Mouse (Mus musculus) stomach, embryonic 16.5 days (tissue): ENCODE results near the gene A430078G23Rik. TPM values are rescaled to one million over a fixed set of nuclear protein-coding genes. Genes with fewer than 3 reads are reported as not detected.
"Not testable (repeated sequence)": the region's sequence is repeated elsewhere in the genome, so short reads cannot be mapped to it uniquely, and the experiment has no call there.

Source experiments
- ATAC-seq: fragments of 200-750 bp; cut with Nextera tagmentation; 2 replicates; pipeline ENCODE4 v1.8.0; 2017; ENCODE audit warnings: moderate number of reproducible peaks, moderate TSS enrichment; ENCODE audit not compliant: insufficient read depth, low FRiP score
- H3K27ac ChIP-seq: fragments of 300-500 bp; sonication (generic); 2 replicates; pipeline ENCODE4 v1.5.1; 2014; ENCODE audit warnings: low read length
- H3K27me3 ChIP-seq: fragments of 300-500 bp; sonication (generic); 2 replicates; pipeline ENCODE4 v1.6.1; 2014; ENCODE audit warnings: low read length, control low read depth, mixed read lengths; ENCODE audit not compliant: control insufficient read depth, insufficient read depth
- H3K36me3 ChIP-seq: fragments of 300-500 bp; sonication (generic); 2 replicates; pipeline ENCODE4 v1.6.1; 2014; ENCODE audit warnings: low read length; ENCODE audit not compliant: control insufficient read depth, insufficient read depth
- H3K4me1 ChIP-seq: fragments of 300-500 bp; sonication (generic); 2 replicates; pipeline ENCODE4 v1.6.1; 2014; ENCODE audit warnings: low read length, control low read depth, mixed read lengths; ENCODE audit not compliant: control insufficient read depth, insufficient read depth
- H3K4me2 ChIP-seq: fragments of 300-500 bp; sonication (generic); 2 replicates; pipeline ENCODE4 v1.6.1; 2014; ENCODE audit warnings: low read depth, low read length, mixed read lengths
- H3K4me3 ChIP-seq: fragments of 300-500 bp; sonication (generic); replicated peaks from 2 replicates; pipeline ENCODE4 v1.5.1; 2014; ENCODE audit warnings: mild to moderate bottlenecking, low read length
- H3K9ac ChIP-seq: fragments of 300-500 bp; sonication (generic); 2 replicates; pipeline ENCODE4 v1.6.1; 2014; ENCODE audit warnings: low read length
- H3K9me3 ChIP-seq: fragments of 300-500 bp; sonication (generic); replicated peaks from 2 replicates; pipeline ENCODE4 v1.6.1; 2016; ENCODE audit warnings: low read length, control low read depth; ENCODE audit not compliant: control insufficient read depth
- WGBS: fragments of 180-500 bp; shearing (Covaris S2); extraction: QIAGEN DNeasy Blood & Tissue Kit; methylation state at CpG from one replicate; pipeline ENCODE4 v1.1.7; 2014; 5-methylcytosine and 5-hydroxymethylcytosine counted together
- polyA plus RNA-seq: library from polyadenylated mRNA; unstranded; fragments of >200 nt; fragmentation: Nextera tagmentation; extraction: Ambion mirVana; gene quantifications from 2 replicates; pipeline ENCODE4 v1.2.1, GENCODE M21; 2015

A430078G23Rik gene
- polyA plus RNA-seq, 1 experiment from 2014 or later = 0.93 TPM

- not testable (repeated sequence) for H3K36me3 ChIP-seq, H3K9ac ChIP-seq, H3K27ac ChIP-seq, H3K4me3 ChIP-seq, H3K4me1 ChIP-seq, ATAC-seq, H3K4me2 ChIP-seq, H3K27me3 ChIP-seq, H3K9me3 ChIP-seq
- WGBS = 98% methylated on average over 2 of the region's 3 CpGs
Measured at GRCm38 (mm10) chr8:3340711-3341110, 12.5 kb upstream of the A430078G23Rik start.

GRCm38 (mm10) chr8:3345337-3345736 is 7.9 kb upstream of the A430078G23Rik start:
- ATAC-seq = no peak
- Histone ChIP-seq H3K4me2 (no peak overlapping the region), H3K27ac (no peak overlapping the region), H3K4me3 (no peak overlapping the region), H3K9me3 (no peaks in the 10 kb centered on the region), H3K27me3 (no peaks in the 10 kb centered on the region), H3K4me1 (peaks cover 3% of the 10 kb centered on the region; the same call in 1 of the 2 replicates), H3K9ac (no peak overlapping the region), H3K36me3 (no peaks in the 10 kb centered on the region)
- 96% methylated on average over 6 of the region's 6 CpGs for WGBS

GRCm38 (mm10) chr8:3346691-3347413 is 6.4 kb upstream of the A430078G23Rik start:
- ATAC-seq = no peak

GRCm38 (mm10) chr8:3348142-3348823 is 4.9 kb upstream of the A430078G23Rik start:
- H3K4me1 ChIP-seq = peaks cover 3% of the 10 kb centered on the region; the same call in 1 of the 2 replicates
- H3K9ac ChIP-seq = no peak overlapping the region
- WGBS = 22% methylated on average over 13 of the region's 13 CpGs

More at GRCm38 (mm10) chr8:3346691-3347413, 6.4 kb upstream of the A430078G23Rik start:
- no peak overlapping the region for H3K4me3 ChIP-seq
- peaks cover 3% of the 10 kb centered on the region; the same call in 1 of the 2 replicates for H3K4me1 ChIP-seq
- WGBS = 81% methylated on average over 5 of the region's 5 CpGs
- no peaks in the 10 kb centered on the region for H3K36me3 ChIP-seq
- H3K9ac ChIP-seq = no peak overlapping the region
- no peak overlapping the region for H3K27ac ChIP-seq
- no peak overlapping the region for H3K4me2 ChIP-seq
- no peaks in the 10 kb centered on the region for H3K9me3 ChIP-seq
- no peaks in the 10 kb centered on the region for H3K27me3 ChIP-seq

GRCm38 (mm10) chr8:3350747-3351146 is 2.5 kb upstream of the A430078G23Rik start:
- no peaks in the 10 kb centered on the region for H3K36me3 ChIP-seq
- no peaks in the 10 kb centered on the region for H3K9me3 ChIP-seq
- H3K9ac ChIP-seq = no peak overlapping the region
- no peak for ATAC-seq
- H3K4me2 ChIP-seq = no peak overlapping the region
- 29% methylated on average over 6 of the region's 6 CpGs for whole genome bisulfite sequencing
- no peaks in the 10 kb centered on the region for H3K27me3 ChIP-seq
- no peak overlapping the region for H3K4me3 ChIP-seq
- H3K27ac ChIP-seq = no peak overlapping the region
- peaks cover 3% of the 10 kb centered on the region; the same call in 1 of the 2 replicates for H3K4me1 ChIP-seq

More at GRCm38 (mm10) chr8:3348142-3348823, 4.9 kb upstream of the A430078G23Rik start:
- Histone ChIP-seq H3K9me3 (no peaks in the 10 kb centered on the region), H3K27ac (no peak overlapping the region; the same call in 1 of the 2 replicates), H3K4me2 (no peak overlapping the region), H3K36me3 (no peaks in the 10 kb centered on the region), H3K4me3 (no peak overlapping the region), H3K27me3 (no peaks in the 10 kb centered on the region)
- peak; percentile 36; the same call in 1 of the 2 replicates for ATAC-seq

- Histone ChIP-seq H3K27ac (peak overlapping the region; percentile 81), H3K9me3 (no peaks in the 10 kb centered on the region), H3K36me3 (no peaks in the 10 kb centered on the region), H3K9ac (no peak overlapping the region), H3K4me3 (no peak overlapping the region), H3K4me2 (peak overlapping the region; percentile 22; the same call in 1 of the 2 replicates), H3K27me3 (no peaks in the 10 kb centered on the region), H3K4me1 (peaks cover 3% of the 10 kb centered on the region; the same call in 1 of the 2 replicates)
- peak; percentile 75; the same call in 1 of the 2 replicates for ATAC-seq
- 57% methylated on average over 6 of the region's 6 CpGs for WGBS
Measured at GRCm38 (mm10) chr8:3352715-3353114, 500 bp upstream of the A430078G23Rik start.

- Histone ChIP-seq H3K4me3 (0 out of 2 replicates have a peak overlapping the region, but pooled peaks have one; percentile 5), H3K27me3 (no peaks in the 10 kb centered on the region), H3K27ac (peak overlapping the region; percentile 81), H3K36me3 (no peaks in the 10 kb centered on the region), H3K9me3 (no peaks in the 10 kb centered on the region), H3K4me1 (no peaks in the 10 kb centered on the region), H3K4me2 (no peak overlapping the region), H3K9ac (no peak overlapping the region)
- WGBS = 56% methylated on average over 6 of the region's 6 CpGs
- no peak for ATAC-seq
Measured at GRCm38 (mm10) chr8:3353811-3354442, 712 bp downstream of the A430078G23Rik start.

GRCm38 (mm10) chr8:3354443-3354812 is 1.2 kb downstream of the A430078G23Rik start:
- ATAC-seq = peak; percentile 30; the same call in 1 of the 2 replicates
- Histone ChIP-seq H3K27me3 (no peaks in the 10 kb centered on the region), H3K9me3 (no peaks in the 10 kb centered on the region), H3K4me3 (0 out of 2 replicates have a peak overlapping the region, but pooled peaks have one; percentile 5), H3K4me1 (no peaks in the 10 kb centered on the region), H3K4me2 (no peak overlapping the region; the same call in 1 of the 2 replicates), H3K9ac (peak overlapping the region; percentile 47; the same call in 1 of the 2 replicates), H3K27ac (peak overlapping the region; percentile 81), H3K36me3 (no peaks in the 10 kb centered on the region)
- 55% methylated on average over 5 of the region's 5 CpGs for WGBS
